Mouse (Mus musculus): ENCODE data around the gene Zg16.

Gene Zg16

GRCm38 (mm10) chr7:127076188-127076587 is 10.9 kb downstream of the Zg16 start:
- no peak for DNase-seq (ENCODE audit: low read depth in 2 of 2, low spot score in 2 of 2)

- no peak for DNase-seq (ENCODE audit: low read depth in 2 of 2, low spot score in 2 of 2)
Observed at GRCm38 (mm10) chr7:127073221-127073620, 13.9 kb downstream of the Zg16 start.

- DNase-seq (ENCODE audit: low read depth in 2 of 2, low spot score in 2 of 2) = no peak
Observed at GRCm38 (mm10) chr7:127070871-127071413, 16.2 kb downstream of the Zg16 start.

- no peak for DNase-seq (ENCODE audit: low read depth in 2 of 2, low spot score in 2 of 2)
Observed at GRCm38 (mm10) chr7:127066317-127066716, 20.8 kb downstream of the Zg16 start.

- DNase-seq (ENCODE audit: low read depth in 2 of 2, low spot score in 2 of 2) = no peak
Observed at GRCm38 (mm10) chr7:127065538-127065937, 21.6 kb downstream of the Zg16 start.

GRCm38 (mm10) chr7:127055026-127055585 is 32.0 kb downstream of the Zg16 start:
- no peak for DNase-seq (ENCODE audit: low read depth in 2 of 2, low spot score in 2 of 2)

GRCm38 (mm10) chr7:127041851-127042672 is 45.1 kb downstream of the Zg16 start, which contains the start of gene Kif22:
Gene Kif22 (minus strand): TSS chr7:127042471.
- DNase-seq (ENCODE audit: low read depth in 2 of 2, low spot score in 2 of 2) = peak; percentile 65 to 76

- peak in 1 of 2 experiments; percentile 23 for DNase-seq (ENCODE audit: low read depth in 2 of 2, low spot score in 2 of 2)
Observed at GRCm38 (mm10) chr7:127031244-127031643, 55.9 kb downstream of the Zg16 start.

- DNase-seq (ENCODE audit: low read depth in 2 of 2, low spot score in 2 of 2) = no peak
Observed at GRCm38 (mm10) chr7:127030172-127030571, 57.0 kb downstream of the Zg16 start.

- DNase-seq (ENCODE audit: low read depth in 2 of 2, low spot score in 2 of 2) = no peak
Observed at GRCm38 (mm10) chr7:127027885-127028284, 59.2 kb downstream of the Zg16 start.

GRCm38 (mm10) chr7:127026984-127027726 is 60.0 kb downstream of the Zg16 start, which contains the start of gene Maz:
Gene Maz (minus strand): TSS chr7:127027037.
- peak; percentile 97 to 99 for DNase-seq (ENCODE audit: low read depth in 2 of 2, low spot score in 2 of 2)

GRCm38 (mm10) chr7:127026616-127026983 is 60.5 kb downstream of the Zg16 start:
- DNase-seq (ENCODE audit: low read depth in 2 of 2, low spot score in 2 of 2) = no peak

- peak; percentile 41 to 43 for DNase-seq (ENCODE audit: low read depth in 2 of 2, low spot score in 2 of 2)
Observed at GRCm38 (mm10) chr7:127026161-127026600, 60.9 kb downstream of the Zg16 start.

GRCm38 (mm10) chr7:127025556-127026160 is 61.5 kb downstream of the Zg16 start:
- peak in 1 of 2 experiments; percentile 39 for DNase-seq (ENCODE audit: low read depth in 2 of 2, low spot score in 2 of 2)

- DNase-seq (ENCODE audit: low read depth in 2 of 2, low spot score in 2 of 2) = peak; percentile 69 to 78
Observed at GRCm38 (mm10) chr7:127024755-127025555, 62.2 kb downstream of the Zg16 start.

GRCm38 (mm10) chr7:127023896-127024690 is 63.0 kb downstream of the Zg16 start:
- DNase-seq (ENCODE audit: low read depth in 2 of 2, low spot score in 2 of 2) = peak; percentile 46 to 53

GRCm38 (mm10) chr7:127023272-127023691 is 63.8 kb downstream of the Zg16 start:
- no peak for DNase-seq (ENCODE audit: low read depth in 2 of 2, low spot score in 2 of 2)

GRCm38 (mm10) chr7:127022528-127023271 is 64.4 kb downstream of the Zg16 start:
- DNase-seq (ENCODE audit: low read depth in 2 of 2, low spot score in 2 of 2) = no peak

Data from CD8-positive naive resting alpha-beta T cell, adult 2 months (primary cell).